25 mouse cellular contexts compared by ENCODE assay signal in genomic region chr14:40952301-40952700, GRCm38 (mm10). TPM values are rescaled to one million over a fixed set of nuclear protein-coding genes. Genes with fewer than 3 reads are reported as not detected.
DNase-seq lines count a peak whose midpoint lies in the region; ATAC-seq and TF ChIP-seq lines count a peak whose summit lies in the region.
"Had no signal": no experiment of that assay in that cellular context is flagged by ENCODE, and none has a peak within 500 bp of the region (broad histone marks: within the 10 kb centered on the region; RNA-seq: fewer than 3 reads in every experiment).

No protein-coding gene starts in this region.

- peaks cover 79% of the 10 kb centered on the region for H3K4me1 ChIP-seq in forebrain, embryonic 12.5 days
- peaks cover 28% of the 10 kb centered on the region for H3K4me1 ChIP-seq in forebrain, postnatal 0 days (ENCODE audit: insufficient read depth)
- peaks cover 93% of the 10 kb centered on the region for H3K4me1 ChIP-seq in neural tube, embryonic 13.5 days (replicated peaks)
- H3K4me1 ChIP-seq in neural tube, embryonic 15.5 days = peaks cover 62% of the 10 kb centered on the region
- peaks cover 53% of the 10 kb centered on the region for H3K4me1 ChIP-seq in forebrain, embryonic 16.5 days (replicated peaks; ENCODE audit: control insufficient read depth, insufficient read depth, low read length)

- H3K4me2 ChIP-seq in forebrain, embryonic 12.5 days = no peak overlapping the region
- H3K4me2 ChIP-seq in forebrain, postnatal 0 days (ENCODE audit: low read depth) = no peak overlapping the region
- no peak overlapping the region for H3K4me2 ChIP-seq in neural tube, embryonic 13.5 days
- no peak overlapping the region for H3K4me2 ChIP-seq in neural tube, embryonic 15.5 days
- no peak overlapping the region for H3K4me2 ChIP-seq in forebrain, embryonic 16.5 days (ENCODE audit: low read length)
- H3K4me2 ChIP-seq: heart, embryonic 12.5 days; hindbrain, embryonic 12.5 days; intestine, embryonic 15.5 days; limb, embryonic 12.5 days; liver, embryonic 11.5 days; midbrain, embryonic 11.5 days had no signal

- H3K27me3 ChIP-seq in forebrain, embryonic 12.5 days = no peaks in the 10 kb centered on the region
- H3K27me3 ChIP-seq in forebrain, postnatal 0 days (ENCODE audit: insufficient read depth, low read length) = no peaks in the 10 kb centered on the region
- no peaks in the 10 kb centered on the region for H3K27me3 ChIP-seq in neural tube, embryonic 13.5 days
- no peaks in the 10 kb centered on the region for H3K27me3 ChIP-seq in neural tube, embryonic 15.5 days (replicated peaks)
- H3K27me3 ChIP-seq in forebrain, embryonic 16.5 days (replicated peaks; ENCODE audit: control insufficient read depth, insufficient read depth, low read length) = no peaks in the 10 kb centered on the region
- H3K27me3 ChIP-seq: heart, embryonic 12.5 days; hindbrain, embryonic 12.5 days; intestine, embryonic 15.5 days; limb, embryonic 12.5 days had no signal

- no peak for DNase-seq in forebrain, postnatal 0 days
- DNase-seq in spleen, adult 12 weeks (ENCODE audit: low spot score) = no peak
- DNase-seq in embryo, embryonic 10 days (ENCODE audit: low spot score) = no peak
- no peak for DNase-seq in spleen, postnatal 14 days (ENCODE audit: low spot score in 2 of 2)
- DNase-seq: adrenal gland, adult 8-10 months; cerebellum, adult 11-12 months; gastrocnemius, postnatal 14 days; heart, adult 18-20 months; heart, postnatal 10 days; kidney, adult 8-10 months; kidney, postnatal 10 days; lung, adult 18-20 months; lung, postnatal 10 days; right cerebral cortex, adult 18-20 months had no signal

- H3K27ac ChIP-seq in forebrain, embryonic 12.5 days = 0 out of 2 replicates have a peak overlapping the region, but pooled peaks have one; percentile 13
- H3K27ac ChIP-seq in forebrain, postnatal 0 days (ENCODE audit: low read depth, low read length) = no peak overlapping the region
- peak overlapping the region; percentile 75; the same call in 1 of the 2 replicates for H3K27ac ChIP-seq in neural tube, embryonic 13.5 days (replicated peaks)
- no peak overlapping the region for H3K27ac ChIP-seq in neural tube, embryonic 15.5 days (replicated peaks)
- 0 out of 2 replicates have a peak overlapping the region, but pooled peaks have one; percentile 25 for H3K27ac ChIP-seq in forebrain, embryonic 16.5 days (ENCODE audit: low read length)
- H3K27ac ChIP-seq: hindbrain, embryonic 12.5 days; intestine, embryonic 15.5 days; limb, embryonic 12.5 days had no signal

- no peak for TF ChIP-seq CTCF in forebrain, postnatal 0 days (IDR thresholded peaks at IDR 0.05; ENCODE audit: low read depth)

- no peak overlapping the region for H3K9ac ChIP-seq in forebrain, embryonic 12.5 days
- H3K9ac ChIP-seq in forebrain, postnatal 0 days = no peak overlapping the region
- no peak overlapping the region for H3K9ac ChIP-seq in neural tube, embryonic 13.5 days
- no peak overlapping the region for H3K9ac ChIP-seq in neural tube, embryonic 15.5 days (replicated peaks)
- H3K9ac ChIP-seq in forebrain, embryonic 16.5 days (replicated peaks; ENCODE audit: low read depth, low read length) = no peak overlapping the region
- H3K9ac ChIP-seq: heart, embryonic 12.5 days; hindbrain, embryonic 12.5 days; intestine, embryonic 15.5 days; limb, embryonic 12.5 days had no signal

- no peak for ATAC-seq in forebrain, embryonic 12.5 days (ENCODE audit: low FRiP score)
- no peak for ATAC-seq in forebrain, postnatal 0 days
- ATAC-seq in neural tube, embryonic 13.5 days (ENCODE audit: low read depth) = no peak
- ATAC-seq in neural tube, embryonic 15.5 days (ENCODE audit: low FRiP score) = no peak
- no peak for ATAC-seq in forebrain, embryonic 16.5 days
- ATAC-seq: activated CD4-positive, CD25-positive, alpha-beta regulatory T cell, adult 4 months; intestine, embryonic 15.5 days had no signal

- 77% methylated on average over 3 of the region's 3 CpGs for WGBS in forebrain, embryonic 12.5 days
- WGBS in forebrain, postnatal 0 days = 89% methylated on average over 3 of the region's 3 CpGs
- 83% methylated on average over 3 of the region's 3 CpGs for WGBS in neural tube, embryonic 13.5 days
- WGBS in neural tube, embryonic 15.5 days = 86% methylated on average over 3 of the region's 3 CpGs
- 94% methylated on average over 3 of the region's 3 CpGs for WGBS in forebrain, embryonic 16.5 days

- H3K4me3 ChIP-seq in forebrain, embryonic 12.5 days (replicated peaks) = no peak overlapping the region
- H3K4me3 ChIP-seq in forebrain, postnatal 0 days (ENCODE audit: low read depth, low read length) = no peak overlapping the region
- no peak overlapping the region for H3K4me3 ChIP-seq in neural tube, embryonic 13.5 days
- H3K4me3 ChIP-seq in neural tube, embryonic 15.5 days (replicated peaks) = no peak overlapping the region
- H3K4me3 ChIP-seq in forebrain, embryonic 16.5 days (replicated peaks; ENCODE audit: low read length) = no peak overlapping the region
- H3K4me3 ChIP-seq: heart, embryonic 12.5 days; hindbrain, embryonic 12.5 days; intestine, embryonic 15.5 days; limb, embryonic 12.5 days had no signal

- no peaks in the 10 kb centered on the region for H3K9me3 ChIP-seq in forebrain, embryonic 12.5 days
- H3K9me3 ChIP-seq in forebrain, postnatal 0 days (ENCODE audit: low read length) = no peaks in the 10 kb centered on the region
- no peaks in the 10 kb centered on the region for H3K9me3 ChIP-seq in neural tube, embryonic 13.5 days
- H3K9me3 ChIP-seq in neural tube, embryonic 15.5 days (replicated peaks) = no peaks in the 10 kb centered on the region
- no peaks in the 10 kb centered on the region for H3K9me3 ChIP-seq in forebrain, embryonic 16.5 days (ENCODE audit: control insufficient read depth, low read length)
- H3K9me3 ChIP-seq: heart, embryonic 12.5 days; hindbrain, embryonic 12.5 days; intestine, embryonic 15.5 days; limb, embryonic 12.5 days had no signal

- 0 out of 2 replicates have a peak, but pooled peaks cover 3% of the 10 kb centered on the region for H3K36me3 ChIP-seq in forebrain, embryonic 12.5 days (replicated peaks)
- H3K36me3 ChIP-seq in forebrain, postnatal 0 days (ENCODE audit: insufficient read depth) = 0 out of 2 replicates have a peak, but pooled peaks cover 2% of the 10 kb centered on the region
- H3K36me3 ChIP-seq in neural tube, embryonic 13.5 days = no peaks in the 10 kb centered on the region
- no peaks in the 10 kb centered on the region for H3K36me3 ChIP-seq in neural tube, embryonic 15.5 days
- no peaks in the 10 kb centered on the region for H3K36me3 ChIP-seq in forebrain, embryonic 16.5 days (ENCODE audit: control insufficient read depth, insufficient read depth)
- H3K36me3 ChIP-seq: heart, embryonic 12.5 days; hindbrain, embryonic 12.5 days; intestine, embryonic 15.5 days had no signal

RNA-seq across cellular contexts. Expression of gene Tspan14, which starts 14.3 kb away (rescaled TPM):
- polyA plus RNA-seq in forebrain, embryonic 12.5 days (2016; fragmentation: Nextera tagmentation; extraction: Ambion mirVana) = 82.6 and 90.6 TPM in 2 replicates
- 42.2 and 43.8 TPM in 2 replicates for total RNA-seq in forebrain, postnatal 0 days (2014; rRNA removed)
- polyA plus RNA-seq in forebrain, postnatal 0 days (2015; fragmentation: Nextera tagmentation; extraction: Ambion mirVana) = 37.8 and 43.1 TPM in 2 replicates
- 78.5 and 87.4 TPM in 2 replicates for polyA plus RNA-seq in neural tube, embryonic 13.5 days (2015; fragmentation: Nextera tagmentation; extraction: Ambion mirVana)
- polyA plus RNA-seq in neural tube, embryonic 15.5 days (2015; fragmentation: Nextera tagmentation; extraction: Ambion mirVana) = 45.5 and 53.0 TPM in 2 replicates
- 90.0 and 102 TPM in 2 replicates for polyA plus RNA-seq in forebrain, embryonic 16.5 days (2015; fragmentation: Nextera tagmentation; extraction: Ambion mirVana)

RNA-seq across cellular contexts. Expression of gene Sh2d4b, which starts 59.2 kb away (rescaled TPM):
- polyA plus RNA-seq in forebrain, embryonic 12.5 days (2016; fragmentation: Nextera tagmentation; extraction: Ambion mirVana) = 1.3 and 1.4 TPM in 2 replicates
- 3.9 and 8.5 TPM in 2 replicates for total RNA-seq in forebrain, postnatal 0 days (2014; rRNA removed)
- polyA plus RNA-seq in forebrain, postnatal 0 days (2015; fragmentation: Nextera tagmentation; extraction: Ambion mirVana) = 0.53 and 0.98 TPM in 2 replicates
- polyA plus RNA-seq in neural tube, embryonic 13.5 days (2015; fragmentation: Nextera tagmentation; extraction: Ambion mirVana) = 1.5 and 1.6 TPM in 2 replicates
- 0.69 and 6.5 TPM in 2 replicates for polyA plus RNA-seq in neural tube, embryonic 15.5 days (2015; fragmentation: Nextera tagmentation; extraction: Ambion mirVana)
- 1.2 and 1.7 TPM in 2 replicates for polyA plus RNA-seq in forebrain, embryonic 16.5 days (2015; fragmentation: Nextera tagmentation; extraction: Ambion mirVana)
- polyA plus RNA-seq: activated CD4-positive, CD25-positive, alpha-beta regulatory T cell, adult 4 months had no signal

Comparison
In these comparisons a context has a peak if more than half of its experiments do, and no peak if none do; other contexts are left out.
1. H3K27ac ChIP-seq: peak in forebrain, embryonic 12.5 days (single experiment), neural tube, embryonic 13.5 days (single experiment) and forebrain, embryonic 16.5 days (single experiment); none in forebrain, postnatal 0 days (single experiment) and neural tube, embryonic 15.5 days (single experiment).